Mouse (Mus musculus) embryo, embryonic 11 days (tissue): ENCODE data around the gene Dop1b.
"Not testable (repeated sequence)": the region's sequence is repeated elsewhere in the genome, so short reads cannot be mapped to it uniquely, and the experiment has no call there.

Source experiments
- DNase-seq: peaks from one replicate; pipeline ENCODE4 v3.0.0-alpha.2; 2015

Dop1b gene

GRCm38 (mm10) chr16:93711411-93712188, at the start of gene Dop1b:
Gene Dop1b, plus strand, starts transcription at chr16:93711904.
- peak; percentile 99 for DNase-seq

GRCm38 (mm10) chr16:93667976-93668375, 43.7 kb upstream of the Dop1b start:
- no peak for DNase-seq

- DNase-seq = no peak
Measured at GRCm38 (mm10) chr16:93669521-93669920, 42.2 kb upstream of the Dop1b start.

GRCm38 (mm10) chr16:93670466-93670865, 41.2 kb upstream of the Dop1b start:
- peak; percentile 16 for DNase-seq

- no peak for DNase-seq
Measured at GRCm38 (mm10) chr16:93671064-93671463, 40.6 kb upstream of the Dop1b start.

- DNase-seq = no peak
Measured at GRCm38 (mm10) chr16:93676376-93676775, 35.3 kb upstream of the Dop1b start.

- no peak for DNase-seq
Measured at GRCm38 (mm10) chr16:93678206-93678605, 33.5 kb upstream of the Dop1b start.

- no peak for DNase-seq
Measured at GRCm38 (mm10) chr16:93679165-93679564, 32.5 kb upstream of the Dop1b start.

GRCm38 (mm10) chr16:93682156-93682688, 29.5 kb upstream of the Dop1b start:
- no peak for DNase-seq

- DNase-seq = peak; percentile 76
Measured at GRCm38 (mm10) chr16:93682689-93683507, 28.8 kb upstream of the Dop1b start, which contains the start of gene Cbr3. Gene Cbr3, plus strand, starts transcription at chr16:93683215.

- peak; percentile 46 for DNase-seq
Measured at GRCm38 (mm10) chr16:93683508-93684236, 28.0 kb upstream of the Dop1b start.

GRCm38 (mm10) chr16:93684441-93684840, 27.3 kb upstream of the Dop1b start:
- DNase-seq = peak; percentile 26

- DNase-seq = not testable (repeated sequence)
Measured at GRCm38 (mm10) chr16:93685783-93686182, 25.9 kb upstream of the Dop1b start.

GRCm38 (mm10) chr16:93686421-93686820, 25.3 kb upstream of the Dop1b start:
- no peak for DNase-seq

- DNase-seq = peak; percentile 39
Measured at GRCm38 (mm10) chr16:93686945-93687344, 24.8 kb upstream of the Dop1b start.

- DNase-seq = no peak
Measured at GRCm38 (mm10) chr16:93691206-93691841, 20.4 kb upstream of the Dop1b start.

GRCm38 (mm10) chr16:93692744-93693143, 19.0 kb upstream of the Dop1b start:
- no peak for DNase-seq

- DNase-seq = no peak
Measured at GRCm38 (mm10) chr16:93707116-93707515, 4.6 kb upstream of the Dop1b start.

- DNase-seq = no peak
Measured at GRCm38 (mm10) chr16:93709217-93709616, 2.5 kb upstream of the Dop1b start.

- DNase-seq = peak; percentile 87
Measured at GRCm38 (mm10) chr16:93710924-93711323, 780 bp upstream of the Dop1b start.

GRCm38 (mm10) chr16:93712189-93712885, 633 bp downstream of the Dop1b start:
- DNase-seq = no peak

- no peak for DNase-seq
Measured at GRCm38 (mm10) chr16:93712966-93713365, 1.3 kb downstream of the Dop1b start.
